Mouse (Mus musculus) CD4-positive, CD25-positive, alpha-beta regulatory T cell, adult 4 months (primary cell): ENCODE measurements around the gene Epp13. TPM values are rescaled to one million over a fixed set of nuclear protein-coding genes. Genes with fewer than 3 reads are reported as not detected.
"Not testable (repeated sequence)": the region's sequence is repeated elsewhere in the genome, so short reads cannot be mapped to it uniquely, and the experiment has no call there.

Experiments
- ATAC-seq: one replicate; pipeline ENCODE4 v1.8.0; 2017
- polyA plus RNA-seq, 2 experiments: library from polyadenylated mRNA; unstranded; fragments of 100-300 nt; shearing (Covaris generic); gene quantifications; one replicate each; pipeline ENCODE4 v1.2.1; 2017

Gene Epp13
- not detected for polyA plus RNA-seq

GRCm38 (mm10) chr7:6252410-6252809, at the start of gene Epp13:
Gene Epp13, plus strand, starts transcription at chr7:6252710.
- ATAC-seq = no peak

DNA sequence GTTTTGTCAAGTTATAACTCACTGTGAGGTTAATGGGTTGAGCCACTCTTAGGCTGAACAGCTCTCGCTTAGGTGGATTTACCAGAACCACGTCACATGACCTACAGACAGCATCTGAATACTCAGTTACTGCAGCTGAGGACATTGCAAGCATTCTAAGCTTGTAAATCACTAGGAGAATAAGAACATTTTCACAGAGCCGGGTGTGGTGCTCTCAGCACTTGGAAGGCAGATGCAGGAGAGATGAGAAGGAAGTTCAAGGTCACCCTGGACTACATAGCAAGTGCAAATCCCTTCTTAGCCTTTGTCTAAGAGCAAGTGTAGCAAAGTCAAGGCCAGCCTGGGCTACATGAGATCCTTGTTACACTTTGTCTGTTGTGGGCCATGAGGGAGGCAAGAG, 48.3 kb upstream of the Epp13 start:
- no peak for ATAC-seq

- ATAC-seq = peak; percentile 69
Observed at GRCm38 (mm10) chr7:6213144-6213543, 39.4 kb upstream of the Epp13 start.

- ATAC-seq = not testable (repeated sequence)
Observed at GRCm38 (mm10) chr7:6214691-6215090, 37.8 kb upstream of the Epp13 start.

- no peak for ATAC-seq
Observed at GRCm38 (mm10) chr7:6220147-6220546, 32.4 kb upstream of the Epp13 start.

GRCm38 (mm10) chr7:6221978-6222377, 30.5 kb upstream of the Epp13 start, which contains the start of gene Zscan5b:
Gene Zscan5b, plus strand, starts transcription at chr7:6222278.
- no peak for ATAC-seq

DNA sequence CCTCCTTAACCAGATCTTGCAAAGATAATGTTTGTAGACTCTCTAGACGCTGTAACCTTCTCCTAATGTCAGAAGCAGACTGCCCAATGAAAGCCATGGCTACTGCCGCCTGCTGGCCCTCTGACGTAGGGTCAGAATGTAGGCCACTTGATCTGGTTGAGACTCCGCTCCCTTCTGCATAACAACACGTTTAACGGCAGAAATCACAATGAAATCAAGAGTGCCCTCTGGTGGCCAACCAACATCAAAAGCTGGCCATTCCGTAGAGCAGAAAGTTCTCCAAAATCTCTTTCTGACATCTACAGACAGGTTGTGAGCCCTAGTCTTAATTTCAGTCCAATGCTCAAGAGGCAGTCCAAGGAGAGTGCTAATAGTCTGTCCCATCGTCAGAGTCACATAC, 24.0 kb upstream of the Epp13 start:
- not testable (repeated sequence) for ATAC-seq

DNA sequence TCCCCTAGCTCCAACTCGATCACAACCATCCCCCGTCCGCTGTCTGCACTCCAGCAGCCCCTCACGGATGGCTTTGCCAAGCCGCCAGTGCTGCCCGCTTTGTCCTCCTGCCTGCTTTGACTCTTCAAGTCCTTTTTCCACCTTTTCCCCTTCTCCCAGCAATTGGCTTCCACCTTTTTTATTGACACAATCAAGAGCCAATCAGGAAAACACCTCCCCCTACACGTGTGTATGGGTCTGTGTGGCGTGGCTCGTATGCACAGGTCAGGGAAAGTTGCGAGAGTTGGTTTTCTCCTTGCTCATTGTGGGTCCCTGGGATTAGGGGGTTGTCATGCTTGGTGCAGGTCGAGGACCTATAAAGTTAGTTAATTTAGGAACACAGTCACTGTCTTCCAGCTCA, 12.7 kb upstream of the Epp13 start:
- no peak for ATAC-seq

DNA sequence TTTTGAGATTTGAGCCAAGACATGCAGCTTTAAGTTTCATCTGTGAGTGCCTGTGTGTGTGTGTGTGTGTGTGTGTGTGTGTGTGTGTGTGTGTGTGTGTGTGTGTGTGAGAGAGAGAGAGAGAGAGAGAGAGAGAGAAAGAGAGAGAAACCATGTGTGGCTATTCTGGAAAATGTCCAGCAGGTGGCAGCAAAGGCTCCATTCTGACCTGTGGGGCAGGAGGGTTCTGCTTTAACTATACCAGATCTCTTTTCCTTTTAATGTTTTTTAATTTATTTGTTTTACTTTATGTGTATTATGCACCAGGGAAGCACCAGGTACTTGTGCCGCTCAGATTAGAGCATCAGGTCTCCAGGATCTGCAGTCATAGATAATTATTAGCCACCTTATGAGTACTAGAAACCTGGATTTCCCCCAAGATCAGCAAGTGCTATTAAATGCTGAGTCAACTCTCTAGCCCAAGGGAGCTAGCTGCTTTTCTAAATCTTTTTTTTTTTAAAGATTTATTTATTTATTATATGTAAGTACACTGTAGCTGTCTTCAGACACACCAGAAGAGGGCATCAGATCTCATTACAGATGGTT, 11.6 kb upstream of the Epp13 start:
- ATAC-seq = peak; percentile 81

DNA sequence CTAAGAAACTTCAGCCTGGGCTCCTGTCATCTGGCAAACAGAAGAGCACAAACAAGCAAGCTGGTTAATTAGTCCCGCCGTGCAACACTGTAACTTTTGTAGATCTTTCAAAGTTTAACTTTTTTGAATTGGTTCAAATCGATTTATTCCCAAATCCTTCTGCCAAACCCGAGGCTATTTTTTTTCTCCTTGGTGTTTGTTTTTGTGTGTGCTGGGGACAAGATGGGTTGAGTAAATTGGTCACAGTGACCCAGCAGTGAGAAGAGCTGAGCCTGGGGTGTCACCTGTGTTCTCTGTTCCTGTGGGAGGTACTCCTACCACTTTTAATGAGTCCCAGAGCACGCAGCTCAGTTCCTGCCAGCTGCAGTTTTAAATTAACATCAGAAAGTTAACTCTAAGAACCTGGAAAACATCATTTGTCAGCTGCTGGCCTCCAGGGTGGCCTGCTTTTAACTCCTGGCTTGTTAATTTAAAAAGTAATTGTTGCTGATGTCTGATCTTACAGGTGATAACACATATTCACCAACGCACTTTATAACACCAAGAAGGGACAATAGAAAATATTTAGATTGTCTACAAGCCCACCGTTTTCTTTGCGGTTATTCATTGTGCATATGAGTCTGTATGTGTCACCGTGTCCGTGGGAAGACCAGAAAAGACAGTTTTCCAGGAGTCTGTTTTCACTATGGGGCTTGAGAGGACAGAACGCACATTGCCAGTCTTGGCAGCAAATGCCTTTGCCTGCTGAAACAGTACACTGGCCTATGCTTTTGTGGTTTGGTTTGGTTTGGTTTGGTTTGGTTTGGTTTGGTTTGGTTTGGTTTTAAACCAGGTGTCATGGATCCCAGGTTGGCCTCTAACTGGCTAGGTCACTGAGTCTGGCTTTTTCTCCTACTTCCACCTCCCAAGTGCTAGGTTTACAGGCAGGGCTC, 7.9 kb upstream of the Epp13 start:
- ATAC-seq = no peak

GRCm38 (mm10) chr7:6254451-6254850, 1.9 kb downstream of the Epp13 start:
- ATAC-seq = no peak

DNA sequence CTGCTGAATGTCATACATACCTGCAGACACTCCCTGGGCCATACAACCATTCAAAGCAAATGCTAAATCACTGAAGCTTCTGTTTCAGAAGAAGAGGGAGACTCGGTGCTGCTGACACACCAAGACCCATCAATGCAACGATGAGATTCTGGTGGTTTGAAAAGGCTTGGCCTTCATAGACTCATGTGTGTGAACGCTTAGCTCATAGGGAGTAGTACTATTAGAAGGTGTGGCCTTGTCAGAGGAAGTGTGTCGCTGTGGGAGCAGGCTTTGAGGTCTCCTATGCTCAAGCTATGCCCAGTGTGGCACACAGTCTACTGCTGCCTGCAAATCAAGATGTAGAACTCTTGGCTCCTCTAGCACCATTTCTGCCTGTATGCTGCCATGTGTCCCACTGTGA, 4.9 kb downstream of the Epp13 start:
- no peak for ATAC-seq

- ATAC-seq = no peak
Observed at GRCm38 (mm10) chr7:6258232-6259220, 6.0 kb downstream of the Epp13 start.

DNA sequence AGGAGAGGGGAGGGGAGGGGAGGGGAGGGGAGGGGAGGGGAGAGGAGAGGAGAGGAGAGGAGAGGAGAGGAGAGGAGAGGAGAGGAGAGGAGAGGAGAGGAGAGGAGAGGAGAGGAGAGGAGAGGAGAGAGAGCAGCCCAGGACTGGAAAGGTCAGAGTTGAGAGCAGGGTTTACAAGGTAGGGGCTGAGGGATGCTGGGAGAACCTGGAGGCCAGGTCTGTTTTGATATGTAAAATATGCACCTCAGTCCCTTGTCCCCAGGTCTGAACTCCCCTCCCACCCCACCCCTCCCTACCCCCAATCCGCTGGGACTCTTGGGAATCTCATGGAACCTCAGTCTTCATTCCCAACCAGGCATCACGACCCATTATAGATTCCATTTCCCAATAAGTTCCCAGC, 7.5 kb downstream of the Epp13 start:
- ATAC-seq = not testable (repeated sequence)

GRCm38 (mm10) chr7:6262120-6262519, 9.6 kb downstream of the Epp13 start:
- ATAC-seq = no peak

DNA sequence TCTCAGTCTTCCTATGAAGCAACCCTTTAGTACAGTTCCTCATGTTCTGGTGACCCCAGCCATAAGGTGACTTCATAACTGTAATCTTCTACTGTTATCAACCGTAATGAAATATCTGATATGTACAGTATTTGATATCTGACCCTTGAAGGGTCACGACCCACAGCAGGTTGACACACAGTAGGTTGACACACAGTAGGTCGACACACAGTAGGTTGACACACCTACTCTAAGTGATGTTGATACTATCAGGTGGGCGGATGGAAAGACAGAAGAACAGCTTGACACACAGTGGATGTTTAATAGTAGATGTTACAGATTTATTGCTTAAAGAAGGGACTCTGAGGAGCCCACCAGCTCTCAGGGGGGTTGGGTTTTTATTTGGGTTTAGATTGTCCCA, 10.5 kb downstream of the Epp13 start:
- no peak for ATAC-seq

DNA sequence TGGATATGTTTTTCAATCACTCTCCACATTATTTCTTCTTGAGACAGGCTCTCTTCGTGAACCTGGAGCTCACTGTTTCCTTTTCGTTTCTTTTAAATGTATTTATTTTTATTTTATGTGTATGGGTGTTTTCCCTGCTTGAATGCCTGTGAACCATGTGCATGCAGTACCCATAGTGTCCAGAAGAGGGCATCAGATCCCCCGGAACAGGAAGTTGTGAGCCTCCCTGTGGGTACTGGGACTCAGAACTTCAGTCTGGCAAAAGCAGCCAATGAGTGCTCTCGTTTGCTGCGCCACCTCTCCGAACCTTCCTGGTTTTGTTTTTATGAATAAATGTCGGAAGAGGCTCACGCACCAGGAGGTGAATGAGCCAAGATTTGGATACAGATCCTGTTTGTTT, 13.2 kb downstream of the Epp13 start:
- peak; percentile 49 for ATAC-seq

GRCm38 (mm10) chr7:6277906-6278305, 25.4 kb downstream of the Epp13 start:
- no peak for ATAC-seq

GRCm38 (mm10) chr7:6282749-6283148, 30.2 kb downstream of the Epp13 start:
- peak; percentile 52 for ATAC-seq

DNA sequence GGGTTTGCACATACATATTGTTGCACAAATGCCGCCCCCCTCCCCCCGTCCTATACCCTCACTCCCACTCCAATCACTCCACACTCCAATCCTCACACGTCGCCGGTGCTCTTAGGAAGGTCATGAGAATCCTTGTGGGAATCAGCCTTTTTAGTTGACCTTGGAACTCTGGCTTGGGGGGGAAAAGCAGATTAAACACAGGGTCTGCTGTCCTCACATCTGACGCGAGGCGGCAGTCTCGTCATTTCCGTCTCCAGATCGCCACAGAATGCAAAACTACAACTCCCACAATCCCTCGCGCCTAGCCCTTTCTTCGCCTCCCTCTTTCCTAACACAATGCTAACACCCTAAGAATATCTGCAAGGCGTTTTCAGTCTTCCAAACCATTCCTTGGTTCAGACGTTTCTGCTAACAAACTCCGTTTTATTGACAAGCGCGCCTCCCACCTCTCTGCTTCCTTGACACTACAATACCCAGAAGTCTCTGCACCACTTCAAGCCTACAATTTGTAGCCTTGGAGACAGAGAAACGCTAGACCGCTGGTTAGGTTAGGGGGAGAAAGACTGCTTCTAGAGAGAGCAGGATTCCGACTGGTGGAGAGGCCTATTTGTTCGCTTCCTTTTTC, 31.1 kb downstream of the Epp13 start:
- peak; percentile 63 for ATAC-seq

- no peak for ATAC-seq
Observed at GRCm38 (mm10) chr7:6284442-6285012, 32.0 kb downstream of the Epp13 start.

- no peak for ATAC-seq
Observed at GRCm38 (mm10) chr7:6285366-6285765, 32.9 kb downstream of the Epp13 start.
